Comparison of ENCODE assay signal across 17 mouse cellular contexts in the genomic region with DNA sequence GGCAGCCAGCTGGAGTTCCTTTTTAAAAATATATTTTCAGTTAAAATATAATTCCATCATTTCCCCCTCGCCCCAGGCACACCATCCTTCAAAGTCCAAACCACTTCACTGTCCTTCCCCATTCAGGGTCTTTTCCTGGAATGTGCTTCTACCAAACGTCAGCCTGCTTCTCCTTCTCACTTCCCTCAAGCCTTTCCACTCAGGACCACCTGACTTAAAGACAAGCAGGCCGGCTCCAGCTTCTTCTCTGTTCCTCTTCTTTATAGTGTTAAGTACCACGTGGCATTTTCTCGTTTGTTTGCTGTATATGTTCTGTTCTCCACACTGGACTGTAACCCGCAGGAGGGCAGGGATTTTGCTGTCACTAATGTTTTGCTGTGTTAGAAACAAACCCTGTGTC. TPM values are rescaled to one million over a fixed set of nuclear protein-coding genes. Genes with fewer than 3 reads are reported as not detected.
DNase-seq lines count a peak whose midpoint lies in the region; ATAC-seq lines count a peak whose summit lies in the region.
"Had no signal": no experiment of that assay in that cellular context is flagged by ENCODE, and none has a peak within 500 bp of the region (broad histone marks: within the 10 kb centered on the region; RNA-seq: fewer than 3 reads in every experiment).

No protein-coding gene starts in this region.

- no peaks in the 10 kb centered on the region for H3K27me3 ChIP-seq in kidney, embryonic 14.5 days (ENCODE audit: control insufficient read depth, insufficient read depth, low read length)
- H3K27me3 ChIP-seq in splenic B cell, adult 2 months (ENCODE audit: control insufficient read depth, insufficient read depth, low read length, poor library complexity, severe bottlenecking), result no peaks in the 10 kb centered on the region
- H3K27me3 ChIP-seq in hindbrain, embryonic 10.5 days (ENCODE audit: insufficient read depth, poor library complexity, severe bottlenecking), result no peaks in the 10 kb centered on the region
- H3K27me3 ChIP-seq: embryonic facial prominence, embryonic 13.5 days; midbrain, embryonic 12.5 days had no signal

- no peak overlapping the region for H3K9ac ChIP-seq in kidney, embryonic 14.5 days (ENCODE audit: low read depth, low read length)
- H3K9ac ChIP-seq: embryonic facial prominence, embryonic 13.5 days; lung, embryonic 14.5 days; midbrain, embryonic 12.5 days had no signal

- H3K4me3 ChIP-seq in kidney, embryonic 14.5 days (ENCODE audit: low read length), result no peak overlapping the region
- H3K4me3 ChIP-seq in hindbrain, embryonic 10.5 days, result no peak overlapping the region
- H3K4me3 ChIP-seq: embryonic facial prominence, embryonic 13.5 days; midbrain, embryonic 12.5 days had no signal

- H3K27ac ChIP-seq in kidney, embryonic 14.5 days (ENCODE audit: low read depth, low read length), result no peak overlapping the region
- no peak overlapping the region for H3K27ac ChIP-seq in hindbrain, embryonic 10.5 days
- H3K27ac ChIP-seq: embryonic facial prominence, embryonic 13.5 days; hindbrain, postnatal 0 days; midbrain, embryonic 12.5 days had no signal

- no peak overlapping the region for H3K4me2 ChIP-seq in kidney, embryonic 14.5 days (replicated peaks; ENCODE audit: low read depth, low read length)
- H3K4me2 ChIP-seq: lung, embryonic 14.5 days; midbrain, embryonic 12.5 days had no signal

- WGBS in kidney, embryonic 14.5 days, result 62% methylated on average over 6 of the region's 6 CpGs
- 72% methylated on average over 6 of the region's 6 CpGs for WGBS in hindbrain, embryonic 10.5 days

- H3K36me3 ChIP-seq in kidney, embryonic 14.5 days (ENCODE audit: control insufficient read depth, insufficient read depth, low read length), result no peaks in the 10 kb centered on the region
- no peaks in the 10 kb centered on the region for H3K36me3 ChIP-seq in splenic B cell, adult 2 months (ENCODE audit: control insufficient read depth, insufficient read depth, low read length, poor library complexity, severe bottlenecking)
- no peaks in the 10 kb centered on the region for H3K36me3 ChIP-seq in hindbrain, embryonic 10.5 days
- H3K36me3 ChIP-seq: embryonic facial prominence, embryonic 13.5 days; midbrain, embryonic 12.5 days had no signal

- peak; percentile 20 for DNase-seq in kidney, adult 9 months
- DNase-seq in testis, postnatal 14 days (ENCODE audit: low spot score), result peak; percentile 6
- DNase-seq in testis, postnatal 10 days (ENCODE audit: low spot score), result no peak
- peak; percentile 56 for DNase-seq in lung, postnatal 36 days
- DNase-seq in splenic B cell, adult 2 months (ENCODE audit: low read depth, low spot score), result peak; percentile 74
- no peak for DNase-seq in cerebellum, postnatal 14 days
- DNase-seq in hindbrain, embryonic 10.5 days (ENCODE audit: low spot score), result no peak
- DNase-seq: adrenal gland, adult 8-10 months; cerebellum, adult 11 months; kidney, adult 11 months; layer of hippocampus, postnatal 36 days; thymus, postnatal 25 days had no signal

- no peaks in the 10 kb centered on the region for H3K9me3 ChIP-seq in kidney, embryonic 14.5 days (ENCODE audit: control insufficient read depth, low read length)
- no peaks in the 10 kb centered on the region for H3K9me3 ChIP-seq in hindbrain, embryonic 10.5 days
- H3K9me3 ChIP-seq: embryonic facial prominence, embryonic 13.5 days; midbrain, embryonic 12.5 days had no signal

- no peak for ATAC-seq in kidney, embryonic 14.5 days (ENCODE audit: low FRiP score, low TSS enrichment)

- H3K4me1 ChIP-seq in kidney, embryonic 14.5 days (ENCODE audit: control insufficient read depth, insufficient read depth, low read length), result peaks cover 16% of the 10 kb centered on the region
- peaks cover 18% of the 10 kb centered on the region for H3K4me1 ChIP-seq in hindbrain, embryonic 10.5 days (replicated peaks)

RNA-seq across cellular contexts. Expression of a gene that starts 1.0 kb away (rescaled TPM):
- polyA plus RNA-seq in kidney, embryonic 14.5 days (2014; fragmentation: Nextera tagmentation; extraction: Ambion mirVana), result 57.2 and 83.3 TPM in 2 replicates
- 63.5 and 65.9 TPM in 2 replicates for polyA plus RNA-seq in hindbrain, embryonic 10.5 days (2016; fragmentation: Nextera tagmentation; extraction: Ambion mirVana)

RNA-seq across cellular contexts. Expression of a gene that starts 46.6 kb away (rescaled TPM):
- 20.7 and 26.4 TPM in 2 replicates for polyA plus RNA-seq in kidney, embryonic 14.5 days (2014; fragmentation: Nextera tagmentation; extraction: Ambion mirVana)
- polyA plus RNA-seq in hindbrain, embryonic 10.5 days (2016; fragmentation: Nextera tagmentation; extraction: Ambion mirVana), result 16.7 and 16.8 TPM in 2 replicates

Comparison
In these comparisons a context has a peak if more than half of its experiments do, and no peak if none do; other contexts are left out.
1. DNase-seq: peak in kidney, adult 9 months (single experiment), testis, postnatal 14 days (single experiment), lung, postnatal 36 days (single experiment) and splenic B cell, adult 2 months (single experiment); none in testis, postnatal 10 days (single experiment), cerebellum, postnatal 14 days (0 of 2) and hindbrain, embryonic 10.5 days (single experiment).